Mouse (Mus musculus): ENCODE measurements at regions not wholly inside any gene's neighbourhood (a gene's known extent, or its start where the extent isn't known, plus 50 kb on each side); places are given as distances from the start of the nearest gene placed in this dataset.
"Not testable (repeated sequence)": the region's sequence is repeated elsewhere in the genome, so short reads cannot be mapped to it uniquely, and the experiment has no call there.

GRCm38 (mm10) chr14:53635206-53635605, 618.7 kb downstream of the Dad1 start:
- not testable (repeated sequence) for ATAC-seq (ENCODE audit: low read depth); H3K27ac ChIP-seq (ENCODE audit: low read length)
- WGBS (ENCODE audit: insufficient replicate concordance), result 33% methylated on average over 7 of the region's 7 CpGs

GRCm38 (mm10) chr14:53634320-53634979, 619.5 kb downstream of the Dad1 start:
- H3K4me3 ChIP-seq (ENCODE audit: low read depth, low read length); ATAC-seq (ENCODE audit: low read depth); H3K4me1 ChIP-seq (ENCODE audit: control insufficient read depth, low read depth, low read length); H3K9me3 ChIP-seq (replicated peaks; ENCODE audit: control insufficient read depth, low read length); H3K4me2 ChIP-seq (ENCODE audit: low read depth, low read length); H3K27me3 ChIP-seq (ENCODE audit: control insufficient read depth, insufficient read depth, low read depth, low read length); H3K9ac ChIP-seq (ENCODE audit: low read depth, low read length); H3K27ac ChIP-seq (ENCODE audit: low read length); H3K36me3 ChIP-seq (ENCODE audit: control insufficient read depth, insufficient read depth): not testable (repeated sequence)
- 5% methylated on average over 4 of the region's 5 CpGs for WGBS (ENCODE audit: insufficient replicate concordance)

More at GRCm38 (mm10) chr14:53635206-53635605, 618.7 kb downstream of the Dad1 start:
- H3K27me3 ChIP-seq (ENCODE audit: control insufficient read depth, insufficient read depth, low read depth, low read length); H3K4me2 ChIP-seq (ENCODE audit: low read depth, low read length); H3K4me3 ChIP-seq (ENCODE audit: low read depth, low read length); H3K36me3 ChIP-seq (ENCODE audit: control insufficient read depth, insufficient read depth); H3K9me3 ChIP-seq (replicated peaks; ENCODE audit: control insufficient read depth, low read length); H3K4me1 ChIP-seq (ENCODE audit: control insufficient read depth, low read depth, low read length); H3K9ac ChIP-seq (ENCODE audit: low read depth, low read length): not testable (repeated sequence)

- not testable (repeated sequence) for H3K27ac ChIP-seq (ENCODE audit: low read length); H3K9ac ChIP-seq (ENCODE audit: low read depth, low read length); H3K4me1 ChIP-seq (ENCODE audit: control insufficient read depth, low read depth, low read length)
Observed at GRCm38 (mm10) chr14:53633743-53634142, 620.2 kb downstream of the Dad1 start.

GRCm38 (mm10) chr14:53621376-53621775, 632.5 kb downstream of the Dad1 start:
- H3K9me3 ChIP-seq (replicated peaks; ENCODE audit: control insufficient read depth, low read length); H3K27me3 ChIP-seq (ENCODE audit: control insufficient read depth, insufficient read depth, low read depth, low read length); H3K36me3 ChIP-seq (ENCODE audit: control insufficient read depth, insufficient read depth); ATAC-seq (ENCODE audit: low read depth); H3K4me1 ChIP-seq (ENCODE audit: control insufficient read depth, low read depth, low read length); H3K4me3 ChIP-seq (ENCODE audit: low read depth, low read length); H3K9ac ChIP-seq (ENCODE audit: low read depth, low read length); H3K4me2 ChIP-seq (ENCODE audit: low read depth, low read length); H3K27ac ChIP-seq (ENCODE audit: low read length): not testable (repeated sequence)
- 43% methylated on average over 4 of the region's 4 CpGs for WGBS (ENCODE audit: insufficient replicate concordance)

More at GRCm38 (mm10) chr14:53633743-53634142, 620.2 kb downstream of the Dad1 start:
- not testable (repeated sequence) for H3K4me2 ChIP-seq (ENCODE audit: low read depth, low read length); H3K27me3 ChIP-seq (ENCODE audit: control insufficient read depth, insufficient read depth, low read depth, low read length); ATAC-seq (ENCODE audit: low read depth); H3K36me3 ChIP-seq (ENCODE audit: control insufficient read depth, insufficient read depth); H3K9me3 ChIP-seq (replicated peaks; ENCODE audit: control insufficient read depth, low read length); H3K4me3 ChIP-seq (ENCODE audit: low read depth, low read length)
- WGBS (ENCODE audit: insufficient replicate concordance), result 20% methylated on average over 1 of the region's 1 CpGs

- H3K27ac ChIP-seq (ENCODE audit: low read length); H3K9me3 ChIP-seq (replicated peaks; ENCODE audit: control insufficient read depth, low read length); H3K4me2 ChIP-seq (ENCODE audit: low read depth, low read length); H3K27me3 ChIP-seq (ENCODE audit: control insufficient read depth, insufficient read depth, low read depth, low read length); H3K36me3 ChIP-seq (ENCODE audit: control insufficient read depth, insufficient read depth); H3K4me1 ChIP-seq (ENCODE audit: control insufficient read depth, low read depth, low read length); ATAC-seq (ENCODE audit: low read depth); H3K9ac ChIP-seq (ENCODE audit: low read depth, low read length); H3K4me3 ChIP-seq (ENCODE audit: low read depth, low read length): not testable (repeated sequence)
- 39% methylated on average over 3 of the region's 3 CpGs for WGBS (ENCODE audit: insufficient replicate concordance)
Observed at GRCm38 (mm10) chr14:53616061-53616460, 637.8 kb downstream of the Dad1 start.

- H3K9me3 ChIP-seq (replicated peaks; ENCODE audit: control insufficient read depth, low read length), result no peaks in the 10 kb centered on the region
- no peak overlapping the region for H3K27ac ChIP-seq (ENCODE audit: low read length)
- H3K4me2 ChIP-seq (ENCODE audit: low read depth, low read length), result no peak overlapping the region
- no peak overlapping the region for H3K9ac ChIP-seq (ENCODE audit: low read depth, low read length)
- H3K36me3 ChIP-seq (ENCODE audit: control insufficient read depth, insufficient read depth), result no peaks in the 10 kb centered on the region
- H3K4me1 ChIP-seq (ENCODE audit: control insufficient read depth, low read depth, low read length), result no peaks in the 10 kb centered on the region
- no peak overlapping the region for H3K4me3 ChIP-seq (ENCODE audit: low read depth, low read length)
- ATAC-seq (ENCODE audit: low read depth), result no peak
- no peaks in the 10 kb centered on the region for H3K27me3 ChIP-seq (ENCODE audit: control insufficient read depth, insufficient read depth, low read depth, low read length)
Observed at GRCm38 (mm10) chr14:53614341-53614740, 639.6 kb downstream of the Dad1 start.

- H3K4me3 ChIP-seq (ENCODE audit: low read depth, low read length); H3K27ac ChIP-seq (ENCODE audit: low read length); H3K9ac ChIP-seq (ENCODE audit: low read depth, low read length); ATAC-seq (ENCODE audit: low read depth); H3K4me1 ChIP-seq (ENCODE audit: control insufficient read depth, low read depth, low read length); H3K36me3 ChIP-seq (ENCODE audit: control insufficient read depth, insufficient read depth); H3K9me3 ChIP-seq (replicated peaks; ENCODE audit: control insufficient read depth, low read length); H3K4me2 ChIP-seq (ENCODE audit: low read depth, low read length); H3K27me3 ChIP-seq (ENCODE audit: control insufficient read depth, insufficient read depth, low read depth, low read length): not testable (repeated sequence)
- 21% methylated on average over 3 of the region's 3 CpGs for WGBS (ENCODE audit: insufficient replicate concordance)
Observed at GRCm38 (mm10) chr14:53599299-53599698, 654.6 kb downstream of the Dad1 start.

GRCm38 (mm10) chr14:53597287-53597686, 656.6 kb downstream of the Dad1 start:
- not testable (repeated sequence) for H3K27me3 ChIP-seq (ENCODE audit: control insufficient read depth, insufficient read depth, low read depth, low read length); ATAC-seq (ENCODE audit: low read depth); H3K9ac ChIP-seq (ENCODE audit: low read depth, low read length); H3K4me3 ChIP-seq (ENCODE audit: low read depth, low read length); H3K4me2 ChIP-seq (ENCODE audit: low read depth, low read length); H3K27ac ChIP-seq (ENCODE audit: low read length); H3K9me3 ChIP-seq (replicated peaks; ENCODE audit: control insufficient read depth, low read length); H3K4me1 ChIP-seq (ENCODE audit: control insufficient read depth, low read depth, low read length); H3K36me3 ChIP-seq (ENCODE audit: control insufficient read depth, insufficient read depth)

GRCm38 (mm10) chr14:53590601-53591000, 663.3 kb downstream of the Dad1 start:
- H3K4me2 ChIP-seq (ENCODE audit: low read depth, low read length); H3K9me3 ChIP-seq (replicated peaks; ENCODE audit: control insufficient read depth, low read length); H3K36me3 ChIP-seq (ENCODE audit: control insufficient read depth, insufficient read depth); H3K4me3 ChIP-seq (ENCODE audit: low read depth, low read length); H3K9ac ChIP-seq (ENCODE audit: low read depth, low read length); H3K4me1 ChIP-seq (ENCODE audit: control insufficient read depth, low read depth, low read length); H3K27me3 ChIP-seq (ENCODE audit: control insufficient read depth, insufficient read depth, low read depth, low read length); H3K27ac ChIP-seq (ENCODE audit: low read length); ATAC-seq (ENCODE audit: low read depth): not testable (repeated sequence)
- 31% methylated on average over 6 of the region's 6 CpGs for WGBS (ENCODE audit: insufficient replicate concordance)
